Mouse (Mus musculus) liver, embryonic 14.5 days (tissue): ENCODE results near the gene Ntn5. TPM values are rescaled to one million over a fixed set of nuclear protein-coding genes. Genes with fewer than 3 reads are reported as not detected.
A peak's percentile ranks its signal among the peaks of the same experiment; 100 is the strongest.

Experiments
- ATAC-seq: fragments of 200-750 bp; cut with Nextera tagmentation; 2 replicates; pipeline ENCODE4 v1.8.0; 2017; ENCODE audit warnings: moderate number of reproducible peaks, mild to moderate bottlenecking, moderate library complexity; ENCODE audit not compliant: insufficient read depth
- DNase-seq, 3 experiments: peaks; one replicate each; pipeline ENCODE4 v3.0.0-alpha.2; 2012 to 2013; ENCODE audit warnings: low read depth in 3 of 3, low spot score in 3 of 3
- H3K27ac ChIP-seq: fragments of 300-500 bp; sonication (generic); 2 replicates; pipeline ENCODE4 v1.5.1; 2014; ENCODE audit warnings: moderate library complexity, mild to moderate bottlenecking, control low read depth, inconsistent platforms
- H3K27me3 ChIP-seq: fragments of 300-500 bp; sonication (generic); 2 replicates; pipeline ENCODE4 v1.6.1; 2014; ENCODE audit warnings: mild to moderate bottlenecking, low read length, moderate library complexity; ENCODE audit not compliant: control insufficient read depth, insufficient read depth
- H3K36me3 ChIP-seq: fragments of 300-500 bp; sonication (generic); replicated peaks from 2 replicates; pipeline ENCODE4 v1.6.1; 2014; ENCODE audit warnings: low read depth; ENCODE audit not compliant: control insufficient read depth, insufficient read depth
- H3K4me1 ChIP-seq, 2 experiments: fragments of 200-500 bp in 1 of 2; fragments of 300-500 bp in 1 of 2; sonication (generic) in 1 of 2; replicated peaks; 2 replicates each; pipeline ENCODE4 v1.6.1; 2012 to 2014; ENCODE audit warnings: antibody characterized with exemption in 1 of 2, inconsistent platforms in 1 of 2, low read length in 1 of 2; ENCODE audit not compliant: control insufficient read depth in 2 of 2, insufficient read depth in 2 of 2
- H3K4me2 ChIP-seq: fragments of 300-500 bp; sonication (generic); 2 replicates; pipeline ENCODE4 v1.6.1; 2014; ENCODE audit warnings: low read depth, mild to moderate bottlenecking, control low read depth, moderate library complexity
- H3K4me3 ChIP-seq, 2 experiments: fragments of 200-500 bp in 1 of 2; fragments of 300-500 bp in 1 of 2; sonication (generic) in 1 of 2; 2 replicates each; pipeline ENCODE4 v1.5.1; 2012 to 2014; ENCODE audit warnings: low read depth in 2 of 2, low read length in 2 of 2, mild to moderate bottlenecking in 2 of 2, control low read depth in 1 of 2, inconsistent platforms in 1 of 2, moderate library complexity in 1 of 2; ENCODE audit not compliant: insufficient read depth in 1 of 2
- H3K9ac ChIP-seq: fragments of 300-500 bp; sonication (generic); replicated peaks from 2 replicates; pipeline ENCODE4 v1.6.1; 2014; ENCODE audit warnings: mild to moderate bottlenecking, control low read depth, moderate library complexity
- H3K9me3 ChIP-seq: fragments of 300-500 bp; sonication (generic); 2 replicates; pipeline ENCODE4 v1.6.1; 2016; ENCODE audit warnings: low read length, mixed read lengths; ENCODE audit not compliant: control insufficient read depth
- CTCF ChIP-seq: IDR thresholded peaks from 2 replicates; pipeline ENCODE4 v1.5.1; 2016; ENCODE audit warnings: antibody characterized with exemption, low read depth, control low read depth
- EP300 ChIP-seq: IDR thresholded peaks from 2 replicates; pipeline ENCODE4 v1.6.1; 2016; ENCODE audit warnings: antibody characterized with exemption, low read depth
- WGBS: fragments of 180-500 bp; shearing (Covaris S2); extraction: QIAGEN DNeasy Blood & Tissue Kit; methylation state at CpG from one replicate; pipeline ENCODE4 v1.1.7; 2014; ENCODE audit not compliant: insufficient replicate concordance; 5-methylcytosine and 5-hydroxymethylcytosine counted together
- polyA plus RNA-seq, 2 experiments: library from polyadenylated mRNA; depleted of rRNA in 1 of 2; stranded (reverse) in 1 of 2; unstranded in 1 of 2; fragments of >200 nt; fragmentation: Nextera tagmentation in 1 of 2; extraction: Ambion mirVana in 1 of 2; gene quantifications; 2 replicates each; pipeline versions ENCODE4 v1.2.1 to v1.2.3; 2012 to 2014

Gene Ntn5
- polyA plus RNA-seq, 2 experiments: not detected

DNA sequence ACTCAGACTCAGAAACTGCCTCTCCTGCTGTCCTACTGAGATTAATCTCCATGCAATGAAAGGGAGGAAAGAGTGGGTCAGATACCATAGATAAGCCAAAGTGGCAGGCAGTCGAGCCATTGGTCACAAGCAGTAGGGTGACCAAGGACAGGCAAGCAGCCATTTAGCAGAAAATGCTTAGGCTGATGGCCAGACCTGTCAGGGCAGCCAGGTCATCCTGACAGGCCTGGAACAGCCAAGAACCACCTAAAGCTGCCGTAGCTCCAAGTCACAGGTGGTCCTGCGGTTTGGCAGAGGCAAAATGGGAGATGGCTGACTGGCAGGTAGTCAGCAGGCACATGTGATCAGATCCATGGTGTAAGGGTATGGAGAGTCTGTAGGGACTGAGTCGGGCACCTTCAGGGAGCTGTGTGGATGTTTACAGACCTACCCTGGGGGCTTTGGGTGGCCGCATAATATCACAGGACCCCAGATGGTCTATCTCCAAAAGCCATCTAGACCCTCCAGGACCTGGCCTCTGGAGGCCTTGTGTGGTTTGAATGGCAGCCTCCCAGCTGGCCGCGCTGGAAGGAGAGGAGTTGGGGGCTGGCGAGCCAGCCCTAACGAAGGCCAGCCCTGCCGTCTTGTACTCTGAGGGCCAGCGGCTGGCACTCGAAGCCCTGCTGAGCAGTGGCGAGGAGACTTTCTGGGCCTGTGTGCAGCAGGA, 38.0 kb downstream of the Ntn5 start:
- Histone ChIP-seq H3K9ac (no peak overlapping the region), H3K36me3 (peaks cover 41% of the 10 kb centered on the region), H3K27ac (no peak overlapping the region), H3K27me3 (no peaks in the 10 kb centered on the region), H3K9me3 (no peaks in the 10 kb centered on the region), H3K4me1 (peaks cover 3 to 8% of the 10 kb centered on the region in 2 experiments; a peak in 1 of 4 replicates), H3K4me3 (no peak overlapping the region), H3K4me2 (no peak overlapping the region)
- TF ChIP-seq EP300: no peak
- no peak for TF ChIP-seq CTCF
- ATAC-seq (no peak), DNase-seq (no peak)
- 63% methylated on average over 13 of the region's 13 CpGs for WGBS

DNA sequence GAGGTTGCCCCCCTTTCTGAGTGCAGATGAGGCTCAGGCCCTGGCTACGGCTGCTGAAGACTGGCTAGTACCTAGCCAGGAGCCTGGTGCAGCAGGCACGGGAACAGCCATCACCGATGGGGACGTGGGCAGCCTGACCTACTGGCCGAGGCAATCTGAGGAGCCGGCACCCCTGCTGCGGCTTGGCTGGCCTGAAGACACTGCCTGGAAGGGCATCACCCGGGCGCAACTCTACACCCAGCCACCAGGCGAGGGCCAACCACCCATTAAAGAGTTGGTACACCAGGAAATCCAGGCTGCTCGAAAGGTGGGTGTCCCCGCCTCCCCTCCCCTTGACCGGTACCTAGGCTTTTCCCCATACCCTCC, 38.5 kb downstream of the Ntn5 start:
- Histone ChIP-seq H3K27ac (no peak overlapping the region), H3K9me3 (no peaks in the 10 kb centered on the region), H3K4me1 (peaks cover 3 to 8% of the 10 kb centered on the region in 2 experiments; a peak in 1 of 4 replicates), H3K4me2 (no peak overlapping the region), H3K27me3 (no peaks in the 10 kb centered on the region), H3K36me3 (peaks cover 41% of the 10 kb centered on the region), H3K9ac (no peak overlapping the region), H3K4me3 (no peak overlapping the region)
- WGBS: 83% methylated on average over 13 of the region's 13 CpGs
- DNase-seq (no peak), ATAC-seq (no peak)
- TF ChIP-seq CTCF (peak; percentile 27; the same call in 1 of the 2 replicates), EP300 (no peak)

DNA sequence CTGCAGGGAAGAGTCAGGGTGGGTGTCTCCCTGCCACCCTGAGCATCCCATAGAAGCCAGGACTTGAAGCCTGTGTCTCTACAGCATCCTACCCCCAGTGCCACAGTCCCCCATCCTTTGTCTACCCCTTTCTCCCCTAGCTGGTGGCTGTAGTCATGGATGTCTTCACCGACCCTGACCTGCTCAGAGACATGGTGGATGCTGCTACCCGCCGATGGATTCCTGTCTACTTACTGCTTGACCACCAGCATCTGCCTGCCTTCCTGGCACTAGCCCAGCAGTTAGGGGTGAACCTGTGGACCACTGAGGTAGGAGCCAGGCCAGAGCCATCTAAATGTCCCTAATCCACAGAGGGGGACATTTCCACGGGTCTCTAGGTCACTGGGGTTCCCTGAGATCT, 39.5 kb downstream of the Ntn5 start:
- no peak for ATAC-seq
- 77% methylated on average over 4 of the region's 4 CpGs for WGBS

DNA sequence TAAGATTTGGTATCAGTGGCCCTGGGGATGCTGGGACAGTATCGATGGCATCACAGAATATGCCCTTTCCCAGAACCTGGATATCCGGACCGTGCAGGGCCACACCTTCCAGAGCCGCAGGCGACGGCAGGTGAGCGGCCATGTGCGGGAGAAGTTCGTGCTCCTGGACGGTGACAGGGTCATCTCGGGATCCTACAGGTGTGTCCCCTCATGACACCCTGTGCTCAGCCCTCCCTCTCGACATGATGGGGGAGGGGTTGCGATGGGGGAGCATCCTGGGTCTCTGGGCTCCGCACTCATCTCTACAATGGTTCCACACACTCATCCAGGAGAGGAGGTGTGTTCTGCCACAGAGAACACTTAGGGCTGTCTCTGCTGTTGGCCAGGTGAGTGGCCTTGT, 40.0 kb downstream of the Ntn5 start:
- no peak overlapping the region for H3K9ac ChIP-seq
- H3K27me3 ChIP-seq: no peaks in the 10 kb centered on the region
- WGBS: 88% methylated on average over 14 of the region's 14 CpGs
- peaks cover 3 to 8% of the 10 kb centered on the region in 2 experiments; a peak in 1 of 4 replicates for H3K4me1 ChIP-seq
- DNase-seq (no peak), ATAC-seq (no peak)
- no peaks in the 10 kb centered on the region for H3K9me3 ChIP-seq
- H3K27ac ChIP-seq: no peak overlapping the region
- TF ChIP-seq CTCF (no peak), EP300 (no peak)
- H3K4me2 ChIP-seq: no peak overlapping the region
- no peak overlapping the region for H3K4me3 ChIP-seq
- peaks cover 41% of the 10 kb centered on the region for H3K36me3 ChIP-seq

More for the DNA sequence above, 39.5 kb downstream of the Ntn5 start:
- Histone ChIP-seq H3K4me3 (no peak overlapping the region), H3K4me2 (no peak overlapping the region), H3K27ac (no peak overlapping the region), H3K4me1 (peaks cover 3 to 8% of the 10 kb centered on the region in 2 experiments; a peak in 1 of 4 replicates), H3K36me3 (peaks cover 41% of the 10 kb centered on the region), H3K9me3 (no peaks in the 10 kb centered on the region), H3K9ac (no peak overlapping the region), H3K27me3 (no peaks in the 10 kb centered on the region)
- TF ChIP-seq CTCF (no peak), EP300 (no peak)
- DNase-seq: no peak

DNA sequence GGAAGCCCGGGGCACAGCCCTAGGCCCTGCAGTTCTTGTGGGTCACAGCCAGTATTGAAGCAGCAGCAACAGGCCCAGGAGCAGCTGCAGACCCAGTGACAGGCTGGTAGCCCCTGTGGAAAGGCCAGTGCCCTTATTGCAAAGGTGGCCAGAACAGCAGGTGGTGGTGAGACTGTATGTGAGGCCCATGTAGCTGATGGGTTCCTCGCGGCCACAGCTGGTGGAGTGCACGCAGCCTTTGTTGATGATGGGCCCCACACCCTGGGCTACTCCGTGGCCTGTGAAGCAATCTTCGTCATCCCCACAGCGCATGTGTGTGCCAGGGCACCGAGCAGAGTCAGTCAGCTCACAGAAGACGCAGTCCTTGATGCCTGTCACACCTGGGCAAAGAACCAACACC, 41.3 kb downstream of the Ntn5 start:
- no peaks in the 10 kb centered on the region for H3K4me1 ChIP-seq
- no peak for DNase-seq
- H3K27ac ChIP-seq: no peak overlapping the region
- no peak overlapping the region for H3K4me2 ChIP-seq
- 74% methylated on average over 9 of the region's 9 CpGs for WGBS
- TF ChIP-seq CTCF: no peak
- TF ChIP-seq EP300: no peak
- ATAC-seq: no peak
- peaks cover 28% of the 10 kb centered on the region for H3K36me3 ChIP-seq
- H3K9ac ChIP-seq: no peak overlapping the region
- no peaks in the 10 kb centered on the region for H3K9me3 ChIP-seq
- H3K4me3 ChIP-seq: no peak overlapping the region
- no peaks in the 10 kb centered on the region for H3K27me3 ChIP-seq
